Mouse (Mus musculus): ENCODE results near the gene Msmo1. TPM values are rescaled to one million over a fixed set of nuclear protein-coding genes. Genes with fewer than 3 reads are reported as not detected.

The Msmo1 gene
- polyA plus RNA-seq, 1 experiment from 2014 or later: 215 TPM

- peaks cover 14% of the 10 kb centered on the region for H3K36me3 ChIP-seq (replicated peaks)
- no peaks in the 10 kb centered on the region for H3K27me3 ChIP-seq (ENCODE audit: poor library complexity, severe bottlenecking)
- H3K4me3 ChIP-seq: no peak overlapping the region
- no peak for DNase-seq (ENCODE audit: extremely low spot score, low spot score)
- H3K9me3 ChIP-seq: no peaks in the 10 kb centered on the region
- no peak overlapping the region for H3K27ac ChIP-seq
- no peaks in the 10 kb centered on the region for H3K4me1 ChIP-seq
- 95% methylated on average over 13 of the region's 13 CpGs for WGBS
Measured at GRCm38 (mm10) chr8:64740547-64741211, 7.1 kb upstream of the Msmo1 start.

- H3K36me3 ChIP-seq (replicated peaks): peaks cover 14% of the 10 kb centered on the region
- WGBS: 90% methylated on average over 1 of the region's 1 CpGs
- H3K27me3 ChIP-seq (ENCODE audit: poor library complexity, severe bottlenecking): no peaks in the 10 kb centered on the region
- H3K4me1 ChIP-seq: peaks cover 12% of the 10 kb centered on the region
- H3K4me3 ChIP-seq: no peak overlapping the region
- no peaks in the 10 kb centered on the region for H3K9me3 ChIP-seq
- DNase-seq (ENCODE audit: extremely low spot score, low spot score): no peak
- H3K27ac ChIP-seq: no peak overlapping the region
Measured at GRCm38 (mm10) chr8:64738916-64739315, 5.3 kb upstream of the Msmo1 start.

DNA sequence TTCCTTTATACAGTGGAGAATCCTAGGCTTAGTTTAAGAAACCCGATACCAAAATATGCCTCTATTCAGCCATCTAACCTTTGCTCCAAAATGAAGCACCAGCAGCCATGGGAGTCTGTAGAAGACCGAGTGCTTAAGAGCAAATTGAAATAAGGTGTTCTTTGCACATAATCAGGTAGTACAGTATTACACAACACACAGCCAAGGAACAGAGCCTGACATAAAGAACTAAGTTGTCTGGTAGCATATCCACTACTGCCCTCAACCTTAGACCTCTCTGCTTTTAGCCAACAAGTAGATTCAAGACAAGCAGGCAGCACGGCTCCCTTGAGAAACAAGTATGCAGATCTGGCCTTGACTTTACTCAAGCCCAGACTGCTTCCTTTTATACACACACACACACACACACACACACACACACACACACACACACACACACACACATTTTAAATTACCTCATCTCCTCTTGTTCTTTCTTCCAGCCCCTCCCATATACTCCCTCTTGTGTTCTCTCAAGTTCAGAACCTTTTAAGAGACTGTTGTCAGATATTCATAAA is 3.3 kb upstream of the Msmo1 start:
- Histone ChIP-seq H3K4me1 (peaks cover 21% of the 10 kb centered on the region), H3K4me3 (no peak overlapping the region), H3K9me3 (no peaks in the 10 kb centered on the region), H3K27me3 (ENCODE audit: poor library complexity, severe bottlenecking) (no peaks in the 10 kb centered on the region), H3K36me3 (replicated peaks) (peaks cover 4% of the 10 kb centered on the region), H3K27ac (no peak overlapping the region)
- no peak for DNase-seq (ENCODE audit: extremely low spot score, low spot score)
- WGBS: 86% methylated on average over 3 of the region's 3 CpGs

GRCm38 (mm10) chr8:64735161-64735560 is 1.6 kb upstream of the Msmo1 start:
- 94% methylated on average over 8 of the region's 8 CpGs for WGBS
- no peak for DNase-seq (ENCODE audit: extremely low spot score, low spot score)
- H3K9me3 ChIP-seq: no peaks in the 10 kb centered on the region
- H3K4me3 ChIP-seq: no peak overlapping the region
- peak overlapping the region; percentile 71 for H3K27ac ChIP-seq
- no peaks in the 10 kb centered on the region for H3K27me3 ChIP-seq (ENCODE audit: poor library complexity, severe bottlenecking)
- peaks cover 14% of the 10 kb centered on the region for H3K36me3 ChIP-seq (replicated peaks)
- H3K4me1 ChIP-seq: peaks cover 33% of the 10 kb centered on the region

DNA sequence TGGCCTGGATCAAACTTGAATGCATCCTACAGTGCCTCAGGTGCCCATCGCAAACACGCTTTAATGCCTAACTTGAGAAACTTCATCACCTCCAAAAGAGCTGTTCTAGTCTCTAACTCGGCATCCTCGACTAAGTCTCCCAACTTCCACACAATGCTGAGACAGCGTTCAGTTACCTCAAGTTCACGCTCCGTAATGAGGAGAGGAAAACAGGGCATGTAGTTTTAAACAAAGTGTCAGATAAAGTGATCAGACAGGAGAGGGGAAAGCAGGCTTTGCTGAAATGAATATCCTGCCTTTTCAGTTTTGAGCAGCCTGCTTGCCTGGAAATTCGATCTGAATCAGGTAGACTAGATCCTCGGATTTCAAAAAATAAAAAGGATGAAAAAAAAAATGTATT is 996 bp downstream of the Msmo1 start:
- peaks cover 40% of the 10 kb centered on the region for H3K36me3 ChIP-seq (replicated peaks)
- 23% methylated on average over 9 of the region's 9 CpGs for WGBS
- DNase-seq (ENCODE audit: extremely low spot score, low spot score): no peak
- peak overlapping the region; percentile 94 for H3K27ac ChIP-seq
- peaks cover 48% of the 10 kb centered on the region for H3K4me1 ChIP-seq
- no peaks in the 10 kb centered on the region for H3K9me3 ChIP-seq
- H3K27me3 ChIP-seq (ENCODE audit: poor library complexity, severe bottlenecking): no peaks in the 10 kb centered on the region
- H3K4me3 ChIP-seq: peak overlapping the region; percentile 84

- Histone ChIP-seq H3K4me1 (peaks cover 36% of the 10 kb centered on the region), H3K27me3 (ENCODE audit: poor library complexity, severe bottlenecking) (no peaks in the 10 kb centered on the region), H3K27ac (no peak overlapping the region), H3K36me3 (replicated peaks) (peaks cover 84% of the 10 kb centered on the region), H3K4me3 (no peak overlapping the region), H3K9me3 (no peaks in the 10 kb centered on the region)
- WGBS: 93% methylated on average over 7 of the region's 7 CpGs
- DNase-seq (ENCODE audit: extremely low spot score, low spot score): no peak
Measured at GRCm38 (mm10) chr8:64728156-64728555, 5.4 kb downstream of the Msmo1 start.

- Histone ChIP-seq H3K27me3 (ENCODE audit: poor library complexity, severe bottlenecking) (no peaks in the 10 kb centered on the region), H3K4me1 (peaks cover 22% of the 10 kb centered on the region), H3K36me3 (replicated peaks) (peaks cover 99% of the 10 kb centered on the region), H3K27ac (no peak overlapping the region), H3K4me3 (no peak overlapping the region), H3K9me3 (no peaks in the 10 kb centered on the region)
- DNase-seq (ENCODE audit: extremely low spot score, low spot score): no peak
- WGBS: 85% methylated on average over 4 of the region's 4 CpGs
Measured at GRCm38 (mm10) chr8:64726190-64726695, 7.3 kb downstream of the Msmo1 start.

DNA sequence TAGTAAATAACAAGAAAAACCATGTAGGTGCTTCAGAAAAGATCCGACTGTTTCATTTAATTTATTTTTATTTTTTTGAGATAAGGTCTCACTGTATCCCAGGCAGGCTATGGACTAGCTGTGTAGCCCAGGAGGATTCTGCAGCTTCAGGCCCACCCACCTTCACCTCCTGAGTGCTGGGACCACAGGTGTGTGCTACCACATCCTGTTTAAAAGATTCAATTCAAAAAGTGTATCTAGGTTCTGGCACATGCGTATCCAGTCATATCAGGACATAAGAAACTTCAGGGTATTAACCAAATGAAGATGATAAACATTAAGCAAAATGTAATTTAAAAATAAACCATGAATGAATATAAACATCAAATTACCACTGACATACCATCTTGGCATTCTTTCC is 10.4 kb downstream of the Msmo1 start:
- Histone ChIP-seq H3K27me3 (ENCODE audit: poor library complexity, severe bottlenecking) (no peaks in the 10 kb centered on the region), H3K27ac (no peak overlapping the region), H3K4me3 (no peak overlapping the region), H3K9me3 (no peaks in the 10 kb centered on the region), H3K4me1 (no peaks in the 10 kb centered on the region), H3K36me3 (replicated peaks) (peaks cover 99% of the 10 kb centered on the region)
- 95% methylated on average over 2 of the region's 2 CpGs for WGBS
- no peak for DNase-seq (ENCODE audit: extremely low spot score, low spot score)

DNA sequence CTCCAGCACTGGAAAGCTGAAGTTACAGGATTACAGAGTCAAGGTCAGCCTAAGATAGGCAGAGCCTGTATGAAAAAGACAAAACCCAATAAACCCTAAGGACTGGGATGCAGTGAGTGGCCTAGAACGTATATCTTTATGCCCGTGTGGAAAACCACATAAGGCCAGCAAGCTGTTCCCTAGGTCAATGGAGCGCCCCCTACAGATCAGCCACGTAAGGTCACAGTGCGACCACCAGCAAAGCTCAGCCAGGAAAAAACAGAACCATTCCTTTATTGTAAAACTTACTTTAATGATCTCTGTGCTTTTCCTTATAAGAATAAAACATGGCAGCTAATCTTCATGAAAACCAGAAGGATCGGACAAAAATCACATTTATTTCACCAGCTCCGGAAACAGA is 15.7 kb downstream of the Msmo1 start:
- Histone ChIP-seq H3K4me3 (no peak overlapping the region), H3K9me3 (no peaks in the 10 kb centered on the region), H3K27me3 (ENCODE audit: poor library complexity, severe bottlenecking) (no peaks in the 10 kb centered on the region), H3K4me1 (no peaks in the 10 kb centered on the region), H3K27ac (no peak overlapping the region), H3K36me3 (replicated peaks) (peaks cover 79% of the 10 kb centered on the region)
- 86% methylated on average over 7 of the region's 7 CpGs for WGBS
- no peak for DNase-seq (ENCODE audit: extremely low spot score, low spot score)

- Histone ChIP-seq H3K27ac (no peak overlapping the region), H3K36me3 (replicated peaks) (peaks cover 26% of the 10 kb centered on the region), H3K4me3 (no peak overlapping the region), H3K4me1 (peaks cover 3% of the 10 kb centered on the region; the same call in 1 of the 2 replicates), H3K9me3 (no peaks in the 10 kb centered on the region), H3K27me3 (ENCODE audit: poor library complexity, severe bottlenecking) (no peaks in the 10 kb centered on the region)
- DNase-seq (ENCODE audit: extremely low spot score, low spot score): no peak
- WGBS: 90% methylated on average over 7 of the region's 7 CpGs
Measured at GRCm38 (mm10) chr8:64712499-64712898, 21.1 kb downstream of the Msmo1 start.

DNA sequence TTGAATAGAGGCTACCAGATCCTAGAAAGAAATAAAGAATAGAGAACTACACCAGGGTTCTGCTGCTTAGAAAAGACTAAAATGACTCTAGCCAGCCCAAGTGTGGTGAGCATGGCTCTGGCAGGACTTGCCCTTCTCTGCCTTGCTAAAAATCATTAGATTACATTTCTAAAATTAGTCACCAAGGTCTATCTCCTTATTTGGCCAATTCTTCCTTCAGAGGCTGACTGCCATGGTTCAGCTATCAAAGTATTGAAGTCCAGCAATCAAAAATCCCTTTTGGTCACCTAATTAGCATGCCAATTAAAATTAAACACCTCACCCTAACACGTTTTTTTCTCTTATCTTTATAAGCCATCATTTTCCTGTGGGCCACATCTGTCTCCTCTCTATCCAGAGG is 22.0 kb downstream of the Msmo1 start:
- no peaks in the 10 kb centered on the region for H3K9me3 ChIP-seq
- H3K4me1 ChIP-seq: peaks cover 3% of the 10 kb centered on the region; the same call in 1 of the 2 replicates
- H3K36me3 ChIP-seq (replicated peaks): peaks cover 17% of the 10 kb centered on the region
- no peak overlapping the region for H3K4me3 ChIP-seq
- H3K27ac ChIP-seq: no peak overlapping the region
- H3K27me3 ChIP-seq (ENCODE audit: poor library complexity, severe bottlenecking): no peaks in the 10 kb centered on the region
- no peak for DNase-seq (ENCODE audit: extremely low spot score, low spot score)
- 59% methylated on average over 1 of the region's 1 CpGs for WGBS

GRCm38 (mm10) chr8:64707481-64707880 is 26.1 kb downstream of the Msmo1 start:
- no peaks in the 10 kb centered on the region for H3K27me3 ChIP-seq (ENCODE audit: poor library complexity, severe bottlenecking)
- H3K36me3 ChIP-seq (replicated peaks): no peaks in the 10 kb centered on the region
- H3K4me3 ChIP-seq: no peak overlapping the region
- peaks cover 3% of the 10 kb centered on the region; the same call in 1 of the 2 replicates for H3K4me1 ChIP-seq
- no peak overlapping the region for H3K27ac ChIP-seq
- DNase-seq (ENCODE audit: extremely low spot score, low spot score): no peak
- no peaks in the 10 kb centered on the region for H3K9me3 ChIP-seq

DNA sequence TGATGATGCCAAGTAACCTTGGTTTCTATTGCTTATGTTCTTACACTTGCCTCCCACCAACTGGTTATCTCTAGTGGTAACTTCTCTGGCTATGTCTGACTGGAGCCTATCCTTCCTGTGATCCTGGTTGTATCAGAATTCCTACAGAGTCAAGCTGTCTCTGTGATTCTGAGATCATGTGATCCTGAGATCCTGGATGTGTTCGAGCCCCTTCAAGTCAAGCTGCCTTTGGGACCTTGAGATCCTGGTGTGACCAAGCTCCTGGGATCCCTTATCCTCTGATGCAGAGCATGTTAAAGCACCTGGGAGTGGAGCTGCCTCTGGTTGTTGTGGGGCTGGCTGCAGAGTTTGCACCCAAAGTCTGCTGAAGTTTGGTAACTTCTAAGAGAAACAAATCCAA is 30.4 kb downstream of the Msmo1 start:
- DNase-seq (ENCODE audit: extremely low spot score, low spot score): no peak
- H3K27ac ChIP-seq: no peak overlapping the region
- 81% methylated on average over 1 of the region's 1 CpGs for WGBS
- no peaks in the 10 kb centered on the region for H3K27me3 ChIP-seq (ENCODE audit: poor library complexity, severe bottlenecking)
- H3K4me1 ChIP-seq: no peaks in the 10 kb centered on the region
- no peak overlapping the region for H3K4me3 ChIP-seq
- no peaks in the 10 kb centered on the region for H3K36me3 ChIP-seq (replicated peaks)
- H3K9me3 ChIP-seq: no peaks in the 10 kb centered on the region

Data from forebrain, embryonic 10.5 days (tissue).